Mouse (Mus musculus): ENCODE results near the gene Rbm7.
"Not testable (repeated sequence)": the region's sequence is repeated elsewhere in the genome, so short reads cannot be mapped to it uniquely, and the experiment has no call there.

Gene Rbm7

GRCm38 (mm10) chr9:48494817-48495547, at the start of gene Rbm7, which contains the start of gene Gm5617:
Rbm7 (minus strand) TSS chr9:48495299.
Gm5617 (plus strand) TSS chr9:48495442.
- DNase-seq (ENCODE audit: low spot score in 2 of 2), result peak; percentile 95 to 96

DNA sequence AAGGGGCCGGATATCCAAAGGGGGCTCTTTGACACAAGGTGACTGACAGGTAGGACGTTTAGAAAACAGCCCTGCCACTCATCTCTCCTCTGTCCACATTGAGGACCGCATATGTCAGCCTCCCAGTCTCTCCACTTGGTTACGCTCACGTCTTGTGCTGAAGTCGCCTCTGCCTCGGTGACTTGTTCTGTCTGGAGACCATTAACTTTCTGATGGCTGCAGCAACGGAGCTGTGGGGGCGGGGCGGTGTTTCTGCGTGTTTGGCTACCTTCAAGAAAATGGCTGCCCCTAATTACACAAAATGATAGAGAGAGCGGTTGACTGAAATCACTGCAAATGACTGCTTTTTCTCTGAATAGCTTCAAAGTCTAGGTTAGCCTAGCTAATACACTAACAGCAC, 43.6 kb upstream of the Rbm7 start:
- no peak for DNase-seq (ENCODE audit: low spot score in 2 of 2)

- no peak for DNase-seq (ENCODE audit: low spot score in 2 of 2)
Measured at GRCm38 (mm10) chr9:48538044-48538645, 43.0 kb upstream of the Rbm7 start.

DNA sequence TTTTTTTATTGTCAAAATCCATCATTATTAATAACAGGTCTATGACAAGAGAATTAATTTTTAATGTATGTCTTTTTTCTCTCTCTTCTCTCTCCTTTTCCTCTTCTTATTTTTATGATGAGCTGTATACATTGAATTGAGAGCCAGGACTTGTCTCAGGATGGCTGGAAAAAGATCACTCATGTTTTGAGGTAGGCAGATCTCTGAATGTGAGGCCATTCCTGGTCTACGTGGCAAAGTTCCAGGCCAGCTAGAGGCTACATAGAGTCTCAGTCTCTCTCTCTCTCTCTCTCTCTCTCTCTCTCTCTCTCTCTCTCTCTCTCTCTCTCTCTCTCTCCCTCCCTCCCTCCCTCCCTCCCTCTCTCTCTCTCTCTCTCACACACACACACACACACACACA, 42.5 kb upstream of the Rbm7 start:
- DNase-seq (ENCODE audit: low spot score in 2 of 2), result not testable (repeated sequence)

DNA sequence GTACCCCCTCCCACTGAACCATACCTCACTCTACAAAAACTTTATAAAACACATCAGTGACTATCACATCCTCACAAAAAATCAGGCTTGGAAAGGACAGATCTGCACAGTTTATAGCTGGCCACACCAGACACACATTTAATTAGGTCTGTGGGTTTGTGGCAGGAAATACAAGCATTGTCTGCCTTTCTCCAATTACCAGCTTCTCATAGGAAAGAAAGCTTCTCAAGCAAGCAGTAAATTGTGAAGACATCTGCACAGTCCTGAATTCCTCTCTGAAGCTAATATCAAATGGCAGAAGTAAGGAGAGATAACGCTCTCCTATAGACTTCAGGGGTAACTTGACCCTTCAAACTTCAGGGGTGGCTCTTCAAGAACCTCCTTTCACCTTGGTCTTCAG, 41.3 kb upstream of the Rbm7 start:
- DNase-seq (ENCODE audit: low spot score in 2 of 2), result no peak

DNA sequence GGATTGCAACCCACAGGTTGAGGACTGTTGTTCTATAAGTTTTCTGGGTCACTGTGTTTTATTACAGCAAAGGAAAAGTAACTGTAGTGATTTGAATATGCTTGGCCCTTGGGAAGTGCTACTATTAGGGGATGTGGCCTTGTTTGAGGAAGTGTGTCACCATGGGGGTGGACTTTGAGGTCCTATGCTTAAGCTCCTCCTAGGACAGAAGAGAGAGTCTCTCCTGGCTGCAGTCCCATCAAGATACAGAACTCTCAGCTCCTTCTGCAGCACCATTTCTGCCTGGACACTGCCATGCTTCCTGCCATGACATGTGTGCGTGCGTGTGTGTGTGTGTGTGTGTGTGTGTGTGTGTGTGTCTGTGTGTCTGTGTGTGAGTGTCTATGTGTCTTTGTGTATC, 37.6 kb upstream of the Rbm7 start:
- no peak for DNase-seq (ENCODE audit: low spot score in 2 of 2)

GRCm38 (mm10) chr9:48532203-48532602, 37.1 kb upstream of the Rbm7 start:
- no peak for DNase-seq (ENCODE audit: low spot score in 2 of 2)

- DNase-seq (ENCODE audit: low spot score in 2 of 2), result no peak
Measured at GRCm38 (mm10) chr9:48531294-48531693, 36.2 kb upstream of the Rbm7 start.

DNA sequence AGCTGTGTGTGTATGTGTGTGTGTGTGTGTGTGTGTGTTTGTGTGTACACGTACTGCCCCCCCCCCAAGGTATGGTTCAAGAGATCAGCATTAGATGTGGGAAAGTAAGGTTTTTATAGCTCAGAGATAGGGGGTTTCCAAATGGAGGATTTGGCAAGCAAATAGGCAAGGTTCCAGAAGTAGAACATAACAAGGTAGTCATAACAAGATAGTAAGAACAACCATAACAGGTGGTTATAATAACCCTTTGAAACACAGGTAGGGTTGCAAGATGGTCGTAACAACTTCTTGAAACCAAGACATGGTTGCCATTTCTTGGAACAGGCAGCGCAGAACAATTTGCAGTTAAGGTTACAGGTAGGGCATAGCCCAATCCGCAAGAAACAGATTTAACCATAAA, 31.4 kb upstream of the Rbm7 start:
- DNase-seq (ENCODE audit: low spot score in 2 of 2), result no peak

DNA sequence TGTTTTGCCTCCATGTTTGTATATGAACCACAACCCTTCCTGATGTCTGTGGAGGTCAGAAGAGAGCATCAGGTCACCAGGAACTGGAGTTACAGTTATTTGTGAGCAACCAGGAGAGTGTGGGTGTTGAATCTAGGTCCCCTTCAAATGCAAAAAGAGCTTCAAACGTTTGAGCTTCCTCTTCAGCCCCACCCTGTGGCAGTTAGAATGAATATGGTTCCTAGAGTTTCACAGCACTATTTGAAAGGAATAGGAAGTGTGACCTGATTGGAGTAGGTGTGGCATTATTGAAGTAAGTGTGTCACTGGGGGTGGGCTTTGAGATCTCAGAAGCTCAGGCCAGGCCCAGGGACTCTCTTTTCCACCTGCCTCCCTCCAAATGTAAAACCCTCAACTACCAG, 30.5 kb upstream of the Rbm7 start:
- DNase-seq (ENCODE audit: low spot score in 2 of 2), result no peak

DNA sequence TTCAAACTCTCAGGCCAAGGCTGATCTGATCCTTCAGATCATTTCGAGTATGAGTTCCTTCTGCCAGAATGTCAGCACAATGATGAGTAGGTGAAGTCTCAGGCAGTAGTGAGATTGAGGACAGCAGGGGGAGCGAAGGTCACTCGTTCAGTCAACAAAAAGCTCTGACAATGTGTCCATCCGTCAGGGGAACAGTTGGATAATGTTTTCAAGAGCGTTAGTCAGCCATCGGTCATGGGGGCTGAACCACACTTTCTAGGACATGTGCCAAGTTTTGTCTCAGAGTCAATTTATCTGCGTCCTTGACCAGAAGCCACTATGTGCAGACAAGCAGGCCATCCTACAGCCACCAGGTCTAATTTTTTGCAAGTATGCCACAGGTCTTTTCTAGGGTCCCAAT, 25.3 kb upstream of the Rbm7 start:
- peak; percentile 9 to 19 for DNase-seq (ENCODE audit: low spot score in 2 of 2)

DNA sequence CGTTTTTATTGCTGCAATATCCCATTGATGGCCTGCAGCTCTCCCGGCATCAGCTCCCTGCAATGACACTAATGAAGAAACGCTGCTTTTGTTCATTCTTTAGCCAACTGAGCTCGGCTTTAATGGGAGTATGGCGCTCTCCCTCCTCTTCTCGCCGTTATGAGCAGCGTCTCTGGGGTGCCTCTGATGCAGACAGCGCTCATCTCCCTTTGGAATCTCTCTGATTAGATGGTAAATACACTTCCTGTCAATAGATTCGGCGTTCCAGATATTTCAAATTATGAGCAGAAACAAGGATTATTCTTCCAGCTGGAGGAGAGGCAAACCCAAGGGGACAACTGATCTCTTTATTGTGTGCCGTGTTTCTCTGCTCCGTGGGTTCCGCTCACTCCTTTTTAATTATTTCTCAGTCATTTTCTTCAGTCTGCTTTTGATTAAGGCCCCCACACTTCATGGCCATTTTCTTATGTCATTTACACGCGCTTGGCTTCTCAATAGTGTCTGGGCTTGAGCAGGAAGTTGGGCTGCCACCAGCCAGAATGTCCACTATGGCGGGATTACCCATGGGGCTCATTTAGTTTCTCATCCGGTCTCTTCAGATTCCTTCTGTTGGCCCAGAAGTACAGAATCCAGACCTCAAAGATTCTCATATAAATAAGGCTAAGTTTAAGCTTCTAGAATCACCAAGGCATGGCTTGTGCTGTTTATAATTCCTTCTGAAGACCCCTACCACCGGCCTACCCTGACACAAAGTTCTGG, 22.5 kb upstream of the Rbm7 start:
- no peak for DNase-seq (ENCODE audit: low spot score in 2 of 2)

DNA sequence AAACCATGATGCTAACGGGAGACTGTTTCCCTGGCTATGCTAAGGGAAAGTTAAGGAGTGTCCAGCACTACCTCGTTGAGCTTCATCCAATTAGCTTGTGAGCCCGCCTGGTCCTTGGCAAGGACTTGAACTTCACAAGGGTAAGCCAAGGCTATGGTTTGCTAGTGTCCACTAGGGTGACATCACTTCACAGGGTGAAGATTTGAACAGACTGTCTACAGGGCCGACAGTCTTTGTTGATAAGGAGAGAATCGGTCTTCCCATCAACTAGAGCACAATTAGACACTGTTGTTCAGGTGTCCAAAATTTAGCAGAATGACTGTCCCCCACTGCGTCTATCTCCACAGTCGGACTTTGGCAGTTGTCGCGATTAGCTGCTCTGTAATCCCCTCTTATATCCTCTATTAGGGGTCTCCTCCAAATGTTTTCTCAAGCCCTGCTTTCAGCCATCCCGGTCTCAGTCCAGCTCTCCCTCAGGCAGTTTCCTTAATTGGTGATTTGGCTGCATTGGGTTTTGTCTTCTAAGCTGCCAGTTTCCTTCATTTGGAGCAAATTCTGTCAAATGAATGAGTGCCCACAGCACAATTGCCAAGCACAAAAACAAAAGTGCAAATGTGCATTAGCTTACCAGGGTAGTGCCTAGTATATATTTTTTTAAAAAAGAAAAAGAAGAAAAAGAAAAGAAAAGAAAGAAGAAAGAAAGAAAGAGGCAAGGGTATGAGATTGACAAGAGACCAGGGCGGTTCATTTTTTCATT, 21.7 kb upstream of the Rbm7 start:
- no peak for DNase-seq (ENCODE audit: low spot score in 2 of 2)

DNA sequence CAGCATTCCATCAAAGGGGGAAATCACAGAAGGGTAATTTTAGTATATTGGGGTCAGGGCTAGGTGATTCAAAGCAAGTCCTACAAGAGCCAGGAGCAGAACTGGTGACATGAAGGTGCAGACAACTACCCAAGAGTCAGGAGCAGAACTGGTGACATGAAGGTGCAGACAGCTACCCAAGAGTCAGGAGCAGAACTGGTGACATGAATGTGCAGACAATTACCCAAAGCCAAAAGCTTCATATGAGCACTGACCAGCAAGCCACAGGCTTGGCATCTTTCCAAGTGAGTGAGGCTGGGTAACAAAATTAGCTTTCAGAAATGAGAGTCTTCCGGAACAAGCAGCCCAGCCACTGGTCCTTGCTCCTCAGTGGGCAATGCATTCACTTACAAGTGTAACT, 20.2 kb upstream of the Rbm7 start:
- no peak for DNase-seq (ENCODE audit: low spot score in 2 of 2)

GRCm38 (mm10) chr9:48510134-48510533, 15.0 kb upstream of the Rbm7 start:
- DNase-seq (ENCODE audit: low spot score in 2 of 2), result no peak

DNA sequence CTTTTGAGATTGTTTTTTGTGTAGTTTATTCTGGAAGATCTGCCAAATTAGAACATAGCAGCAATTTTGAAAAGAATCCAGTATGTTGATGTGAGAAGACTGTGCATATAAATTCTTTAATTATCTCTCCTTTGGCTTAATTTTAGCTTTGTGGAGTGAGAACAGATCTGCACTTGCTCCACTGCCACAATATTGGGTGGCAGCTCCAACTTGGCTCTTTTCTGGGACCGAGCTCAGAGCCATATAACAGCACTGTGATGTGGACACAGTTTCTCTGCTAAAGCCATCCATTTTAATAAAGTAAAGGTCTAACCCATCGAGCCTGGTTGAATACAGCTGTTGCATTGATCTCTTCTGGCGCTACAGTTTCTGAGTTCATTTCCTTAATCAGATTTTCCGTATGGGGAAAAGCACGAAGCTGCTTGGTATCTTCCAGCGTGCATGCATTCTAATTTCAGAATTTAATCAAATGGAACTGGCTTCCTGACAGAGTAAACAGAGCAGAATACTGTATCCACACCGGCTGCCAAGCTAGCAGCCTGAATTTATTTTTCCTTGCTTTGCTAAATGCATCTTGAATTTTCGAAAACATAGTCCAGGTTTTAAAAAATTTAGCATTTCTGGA, 9.8 kb upstream of the Rbm7 start:
- DNase-seq (ENCODE audit: low spot score in 2 of 2), result no peak

DNA sequence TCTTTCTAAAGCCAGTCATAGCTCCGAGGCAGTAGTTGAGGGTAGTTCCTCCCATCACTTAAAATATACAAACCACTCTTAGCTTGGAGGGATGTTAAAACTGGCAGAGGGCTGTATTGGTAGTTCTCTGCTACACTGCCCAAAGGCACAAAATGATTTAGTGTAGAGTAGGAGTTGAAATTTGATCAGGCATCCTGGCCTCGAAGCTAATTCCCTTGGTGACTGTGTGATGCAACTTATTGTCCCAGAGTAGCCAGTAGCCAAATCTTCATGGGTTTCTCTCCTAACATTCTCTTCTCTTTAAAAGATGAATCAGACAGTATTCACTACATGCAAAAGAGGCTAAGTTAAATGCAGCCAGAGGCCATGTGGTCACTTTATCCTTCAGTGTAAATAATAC, 7.9 kb upstream of the Rbm7 start:
- no peak for DNase-seq (ENCODE audit: low spot score in 2 of 2)

DNA sequence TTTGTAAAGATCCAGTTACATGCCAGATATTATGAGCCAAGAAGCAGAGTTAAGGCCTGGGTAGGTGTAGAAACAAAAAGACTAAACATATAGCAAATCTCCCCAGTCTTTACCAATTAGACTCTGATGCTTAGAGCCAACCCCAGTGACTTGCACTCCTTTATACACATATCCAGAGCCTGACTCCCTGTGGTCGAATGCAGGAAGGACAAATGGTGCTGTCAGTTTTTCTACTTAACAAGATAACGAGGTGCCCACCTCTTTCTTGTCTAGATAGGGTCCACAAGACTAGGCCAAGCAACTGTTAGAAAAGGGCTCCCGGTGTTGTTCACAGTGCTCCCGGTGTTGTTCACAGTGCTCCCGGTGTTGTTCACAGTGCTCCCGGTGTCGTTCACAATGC, 6.1 kb upstream of the Rbm7 start:
- DNase-seq (ENCODE audit: low spot score in 2 of 2), result no peak

DNA sequence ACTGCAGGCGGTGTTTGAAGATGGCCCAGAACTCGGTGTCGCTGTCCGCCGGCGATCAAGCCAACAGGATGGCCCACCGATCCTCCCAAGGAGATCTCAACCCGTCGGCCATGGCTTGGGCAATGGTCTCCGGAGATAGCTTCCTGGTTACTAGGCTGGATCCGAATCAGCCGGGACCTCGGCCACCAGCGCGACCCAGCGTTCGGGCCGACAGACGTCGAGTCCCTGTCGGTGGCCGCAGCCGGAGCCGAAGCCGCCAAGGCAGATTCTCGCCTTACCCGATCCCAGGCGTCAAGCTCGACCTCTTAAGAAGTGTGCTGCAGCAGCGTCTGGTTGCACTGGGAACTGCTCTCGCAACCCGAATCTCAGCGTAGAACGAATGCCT, 441 bp upstream of the Rbm7 start:
- no peak for DNase-seq (ENCODE audit: low spot score in 2 of 2)

- no peak for DNase-seq (ENCODE audit: low spot score in 2 of 2)
Measured at GRCm38 (mm10) chr9:48481214-48482134, 13.6 kb downstream of the Rbm7 start.
